Mouse (Mus musculus) forebrain, embryonic 10.5 days (tissue): Measurements from ENCODE around the gene Gpr162. TPM values are rescaled to one million over a fixed set of nuclear protein-coding genes. Genes with fewer than 3 reads are reported as not detected.
A peak's percentile ranks its signal among the peaks of the same experiment; 100 is the strongest.
"Not testable (repeated sequence)": the region's sequence is repeated elsewhere in the genome, so short reads cannot be mapped to it uniquely, and the experiment has no call there.

ENCODE experiments used
- DNase-seq: peaks from one replicate; pipeline ENCODE4 v3.0.0-alpha.2; 2017; ENCODE audit warnings: low spot score; ENCODE audit errors: extremely low spot score
- H3K27ac ChIP-seq: fragments of 300-500 bp; sonication (generic); 2 replicates; pipeline ENCODE4 v1.5.1; 2016; ENCODE audit warnings: mild to moderate bottlenecking
- H3K27me3 ChIP-seq: fragments of 300-500 bp; sonication (generic); 2 replicates; pipeline ENCODE4 v1.6.1; 2016; ENCODE audit warnings: mild to moderate bottlenecking; ENCODE audit not compliant: poor library complexity, severe bottlenecking
- H3K36me3 ChIP-seq: fragments of 300-500 bp; sonication (generic); replicated peaks from 2 replicates; pipeline ENCODE4 v1.6.1; 2016; ENCODE audit warnings: mild to moderate bottlenecking, moderate library complexity
- H3K4me1 ChIP-seq: fragments of 300-500 bp; sonication (generic); 2 replicates; pipeline ENCODE4 v1.6.1; 2016
- H3K4me3 ChIP-seq: fragments of 300-500 bp; sonication (generic); 2 replicates; pipeline ENCODE4 v1.5.1; 2016; ENCODE audit warnings: mild to moderate bottlenecking, moderate library complexity
- H3K9me3 ChIP-seq: fragments of 300-500 bp; sonication (generic); 2 replicates; pipeline ENCODE4 v1.6.1; 2016; ENCODE audit warnings: mild to moderate bottlenecking, moderate library complexity
- WGBS: fragments of 180-500 bp; shearing (Covaris S2); methylation state at CpG from one replicate; pipeline ENCODE4 v1.1.7; 2016; 5-methylcytosine and 5-hydroxymethylcytosine counted together
- polyA plus RNA-seq: library from polyadenylated mRNA; unstranded; fragments of >200 nt; fragmentation: Nextera tagmentation; extraction: Ambion mirVana; gene quantifications from 2 replicates; pipeline ENCODE4 v1.2.1, GENCODE M21; 2016

Gpr162 gene
- polyA plus RNA-seq, 1 experiment from 2014 or later = 2.5 TPM

DNA sequence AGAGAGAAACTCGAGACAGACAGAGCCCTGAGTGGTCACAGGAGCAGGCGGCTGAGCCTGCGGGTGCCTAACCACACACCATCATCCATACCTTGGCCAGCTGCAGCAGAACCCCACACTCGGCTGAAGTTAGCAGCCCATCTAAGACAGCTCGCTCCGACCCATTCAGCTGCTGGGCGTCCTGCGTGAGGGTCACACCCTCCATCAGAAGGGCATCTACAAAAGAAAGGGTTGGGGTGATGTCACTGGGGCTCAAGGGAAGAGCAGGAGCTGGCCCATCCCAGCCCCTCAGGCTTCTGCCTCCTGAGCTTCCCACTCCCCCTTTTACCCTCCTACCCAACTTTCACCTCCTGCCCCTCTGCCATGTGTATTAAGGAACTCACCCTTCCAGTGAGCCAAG, 13.2 kb downstream of the Gpr162 start:
- no peak overlapping the region for H3K4me3 ChIP-seq
- 52% methylated on average over 8 of the region's 8 CpGs for WGBS
- H3K27me3 ChIP-seq = 0 out of 2 replicates have a peak, but pooled peaks cover 5% of the 10 kb centered on the region
- H3K36me3 ChIP-seq = peaks cover 48% of the 10 kb centered on the region
- peak overlapping the region; percentile 7; the same call in 1 of the 2 replicates for H3K27ac ChIP-seq
- H3K9me3 ChIP-seq = no peaks in the 10 kb centered on the region
- H3K4me1 ChIP-seq = peaks cover 14% of the 10 kb centered on the region
- no peak for DNase-seq

DNA sequence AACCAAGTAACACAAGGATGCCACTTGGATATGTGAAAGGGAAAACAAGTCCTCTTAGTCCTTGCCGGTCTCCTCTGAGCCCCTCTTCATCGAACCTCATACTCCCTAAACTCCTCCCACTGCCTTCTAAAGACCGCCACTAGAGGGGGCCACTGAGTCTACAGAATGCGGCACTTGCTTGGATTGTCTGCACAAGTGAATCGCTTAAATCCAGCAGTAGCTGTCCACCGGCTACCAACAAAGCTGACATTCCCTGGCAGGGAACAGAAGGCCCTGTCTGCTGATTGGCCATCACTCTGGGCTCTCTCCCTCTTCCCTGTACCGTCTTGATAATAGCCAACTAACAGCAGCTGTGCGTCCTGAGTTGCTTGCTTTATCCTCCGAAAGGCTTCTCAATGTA, 16.5 kb downstream of the Gpr162 start:
- peak; percentile 96 for DNase-seq
- H3K4me3 ChIP-seq = no peak overlapping the region; the same call in 1 of the 2 replicates
- WGBS = 10% methylated on average over 9 of the region's 9 CpGs
- no peaks in the 10 kb centered on the region for H3K9me3 ChIP-seq
- H3K4me1 ChIP-seq = peaks cover 12% of the 10 kb centered on the region
- H3K27me3 ChIP-seq = no peaks in the 10 kb centered on the region
- H3K36me3 ChIP-seq = peaks cover 37% of the 10 kb centered on the region
- peak overlapping the region; percentile 62 for H3K27ac ChIP-seq

DNA sequence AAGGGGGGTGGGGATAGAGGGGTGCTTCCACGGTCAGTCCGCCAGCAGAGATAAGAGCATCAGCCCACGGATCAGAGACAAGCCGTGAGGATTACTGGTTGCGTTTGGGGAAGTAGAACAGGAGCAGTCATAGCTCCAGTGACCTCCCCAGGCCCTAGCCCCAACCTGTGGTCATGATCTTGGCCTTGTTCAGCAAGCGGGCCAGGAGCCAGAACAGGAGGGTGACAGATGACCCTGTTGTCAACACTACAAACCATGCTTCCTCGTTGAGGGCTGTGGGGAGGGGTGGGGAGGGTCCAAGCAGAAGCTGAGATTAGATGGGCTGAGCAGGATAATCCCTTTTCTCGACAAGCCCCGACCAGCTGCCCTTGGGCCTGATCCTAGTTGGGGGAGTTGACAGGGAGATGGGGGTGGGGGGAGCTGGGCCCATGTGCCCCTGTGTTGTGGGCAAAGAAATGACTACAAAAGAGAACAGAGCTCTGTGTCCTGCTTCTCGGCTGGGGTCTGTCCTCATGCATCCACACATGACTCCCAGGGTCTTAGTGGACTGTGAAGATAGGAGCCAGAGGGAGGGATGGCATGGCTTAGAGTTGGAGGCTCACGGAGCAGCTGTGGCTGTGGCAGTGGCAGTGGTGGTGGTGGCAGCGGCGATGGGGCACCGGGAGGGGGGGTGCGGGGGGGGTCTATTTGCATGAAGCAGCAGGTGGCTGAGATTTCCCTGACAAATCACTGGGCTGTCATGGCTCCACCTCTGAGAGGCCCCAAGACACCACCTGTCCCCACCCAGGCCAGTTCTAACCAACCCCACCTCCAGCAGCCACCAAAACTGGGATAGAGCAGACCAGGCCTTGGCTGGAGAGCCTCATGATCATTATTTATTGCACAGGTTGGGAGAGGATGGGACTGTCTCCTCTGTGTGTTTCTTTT, 23.3 kb downstream of the Gpr162 start, which contains the start of gene Gnb3:
Gene Gnb3 (minus strand): TSS at position 35 of the 927 bp plus-strand sequence.
- peak within 1 kb of the TSS; percentile 16; the same call in 1 of the 2 replicates for H3K4me3 ChIP-seq
- peaks cover 33% of the 10 kb centered on the region for H3K4me1 ChIP-seq
- peaks cover 24% of the 10 kb centered on the region for H3K36me3 ChIP-seq
- 27% methylated on average over 15 of the region's 15 CpGs for WGBS
- peak within 1 kb of the TSS; percentile 45 for H3K27ac ChIP-seq
- no peaks in the 10 kb centered on the region for H3K9me3 ChIP-seq
- H3K27me3 ChIP-seq = peaks cover 14% of the 10 kb centered on the region; the same call in 1 of the 2 replicates
- DNase-seq = no peak

DNA sequence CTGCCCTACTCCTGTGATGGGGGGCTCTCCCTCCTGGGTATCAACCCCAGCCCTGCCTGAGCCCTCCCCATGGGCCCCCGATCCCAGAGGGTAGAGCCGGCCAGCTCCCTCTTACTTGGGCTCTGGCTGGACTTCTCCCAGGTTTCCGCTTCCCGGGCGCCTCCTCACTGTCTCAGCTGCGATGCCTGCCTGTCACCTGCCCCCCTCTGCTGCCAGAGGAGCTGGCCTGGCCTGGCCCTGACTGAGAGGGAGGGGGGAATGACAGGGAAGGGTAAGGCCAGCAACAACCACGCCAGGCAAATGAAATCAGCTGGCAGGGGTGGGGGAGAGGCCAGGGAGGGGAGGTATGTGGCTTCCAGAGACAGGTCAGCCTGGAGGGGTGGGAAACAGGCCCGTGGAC, 24.0 kb downstream of the Gpr162 start:
- 10% methylated on average over 8 of the region's 8 CpGs for WGBS
- Histone ChIP-seq H3K27ac (peak overlapping the region; percentile 45), H3K36me3 (peaks cover 24% of the 10 kb centered on the region), H3K4me3 (peak overlapping the region; percentile 16; the same call in 1 of the 2 replicates), H3K27me3 (peaks cover 14% of the 10 kb centered on the region; the same call in 1 of the 2 replicates), H3K9me3 (no peaks in the 10 kb centered on the region), H3K4me1 (peaks cover 39% of the 10 kb centered on the region)
- no peak for DNase-seq

DNA sequence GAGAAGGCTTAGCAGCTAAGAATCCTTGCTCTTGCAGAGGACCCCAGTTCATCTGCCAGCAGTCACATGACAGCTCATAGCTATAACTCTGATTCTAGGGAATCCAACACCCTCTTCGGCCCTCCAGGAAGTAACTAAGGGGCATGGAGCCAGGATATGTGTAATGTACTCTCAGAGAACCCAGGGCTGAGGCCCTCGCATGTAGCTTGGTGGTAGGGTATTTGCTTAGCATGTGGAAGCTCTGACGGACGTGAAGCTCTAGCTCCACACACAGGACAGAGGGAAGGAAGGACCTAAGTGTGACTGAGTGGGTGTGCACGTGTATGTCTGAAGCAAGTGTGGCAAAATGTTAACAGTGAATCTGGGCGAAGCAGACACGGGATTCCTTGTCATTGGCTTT, 27.4 kb downstream of the Gpr162 start:
- 87% methylated on average over 7 of the region's 7 CpGs for WGBS
- Histone ChIP-seq H3K27me3 (peaks cover 14% of the 10 kb centered on the region; the same call in 1 of the 2 replicates), H3K4me1 (peaks cover 71% of the 10 kb centered on the region), H3K27ac (no peak overlapping the region), H3K4me3 (no peak overlapping the region), H3K9me3 (no peaks in the 10 kb centered on the region), H3K36me3 (peaks cover 48% of the 10 kb centered on the region)
- no peak for DNase-seq

DNA sequence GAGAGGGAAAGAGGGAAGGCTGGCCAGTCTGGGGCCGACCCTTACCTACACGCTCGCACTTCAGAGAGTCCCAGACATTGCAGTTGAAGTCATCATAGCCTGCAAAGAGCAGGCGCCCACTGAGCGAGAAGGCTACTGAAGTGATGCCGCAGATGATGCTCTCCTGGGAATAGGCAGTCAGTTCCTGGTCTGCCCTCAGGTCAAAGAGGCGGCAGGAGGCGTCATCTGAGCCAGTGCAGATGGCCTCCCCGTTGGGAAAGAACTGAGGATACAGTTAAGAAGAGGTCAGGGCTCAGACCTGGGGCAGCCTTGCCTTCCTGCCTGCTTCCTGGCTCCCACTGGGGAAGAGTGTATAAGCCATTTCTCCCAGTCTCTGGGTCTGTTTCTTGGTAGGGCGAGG, 28.3 kb downstream of the Gpr162 start:
- no peaks in the 10 kb centered on the region for H3K9me3 ChIP-seq
- 60% methylated on average over 10 of the region's 10 CpGs for WGBS
- peaks cover 11% of the 10 kb centered on the region; the same call in 1 of the 2 replicates for H3K27me3 ChIP-seq
- H3K4me3 ChIP-seq = peak overlapping the region; percentile 13; the same call in 1 of the 2 replicates
- H3K27ac ChIP-seq = peak overlapping the region; percentile 17; the same call in 1 of the 2 replicates
- peaks cover 76% of the 10 kb centered on the region for H3K4me1 ChIP-seq
- H3K36me3 ChIP-seq = peaks cover 47% of the 10 kb centered on the region
- DNase-seq = no peak

DNA sequence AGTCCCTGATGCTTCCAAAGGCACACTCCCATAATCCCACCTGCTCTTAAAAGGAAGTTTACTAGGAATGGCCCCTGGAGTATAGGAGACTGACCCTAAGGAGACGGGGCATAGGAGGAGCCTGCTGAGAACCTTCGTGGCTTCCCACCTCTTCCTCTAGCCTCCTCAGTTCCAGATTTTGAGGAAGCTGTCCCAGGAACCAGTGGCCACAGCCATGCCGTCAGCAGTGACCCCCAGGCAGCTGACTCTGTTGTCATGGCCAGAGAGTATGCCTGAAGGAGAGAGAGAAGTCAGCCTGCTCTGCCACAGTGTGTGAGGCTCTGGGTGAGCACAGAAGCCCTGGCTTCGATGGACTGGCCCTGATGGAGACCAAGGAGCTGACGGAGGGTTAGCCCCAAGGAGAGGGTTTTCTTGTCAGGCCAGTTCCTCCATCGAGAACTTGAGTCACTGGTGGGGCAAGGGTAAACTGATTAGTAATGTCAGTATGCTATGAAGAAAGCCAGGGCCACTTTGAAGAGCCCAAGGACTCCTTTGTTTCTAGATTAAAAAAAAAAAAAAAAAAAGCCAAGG, 29.2 kb downstream of the Gpr162 start:
- Histone ChIP-seq H3K36me3 (peaks cover 47% of the 10 kb centered on the region), H3K9me3 (no peaks in the 10 kb centered on the region), H3K4me1 (peaks cover 70% of the 10 kb centered on the region), H3K4me3 (no peak overlapping the region), H3K27me3 (peaks cover 6% of the 10 kb centered on the region; the same call in 1 of the 2 replicates), H3K27ac (no peak overlapping the region)
- no peak for DNase-seq
- WGBS = 85% methylated on average over 6 of the region's 6 CpGs

DNA sequence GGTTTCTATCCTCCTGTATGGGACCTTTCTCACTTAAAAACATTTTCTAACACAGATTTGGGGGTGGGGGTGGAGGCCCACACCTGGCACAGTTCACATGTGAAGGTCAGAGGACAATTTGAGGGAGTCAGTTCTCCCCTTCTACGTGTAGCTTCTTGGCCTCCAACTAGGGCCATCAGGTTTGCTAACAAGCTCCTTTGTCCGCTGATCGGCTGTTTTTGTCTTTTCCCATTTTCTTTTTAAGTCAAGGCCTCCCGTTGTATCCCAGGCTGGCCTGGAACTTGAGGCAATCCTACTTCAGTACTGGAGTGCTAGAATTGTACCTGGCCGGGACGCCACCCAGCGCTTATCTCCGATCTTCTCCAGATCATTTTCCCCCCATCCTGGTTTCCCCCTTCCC, 32.1 kb downstream of the Gpr162 start:
- Histone ChIP-seq H3K9me3 (no peaks in the 10 kb centered on the region), H3K36me3 (peaks cover 57% of the 10 kb centered on the region), H3K4me1 (peaks cover 74% of the 10 kb centered on the region), H3K27ac (no peak overlapping the region), H3K4me3 (peak overlapping the region; percentile 74), H3K27me3 (no peaks in the 10 kb centered on the region)
- DNase-seq = no peak
- WGBS = 96% methylated on average over 8 of the region's 8 CpGs

DNA sequence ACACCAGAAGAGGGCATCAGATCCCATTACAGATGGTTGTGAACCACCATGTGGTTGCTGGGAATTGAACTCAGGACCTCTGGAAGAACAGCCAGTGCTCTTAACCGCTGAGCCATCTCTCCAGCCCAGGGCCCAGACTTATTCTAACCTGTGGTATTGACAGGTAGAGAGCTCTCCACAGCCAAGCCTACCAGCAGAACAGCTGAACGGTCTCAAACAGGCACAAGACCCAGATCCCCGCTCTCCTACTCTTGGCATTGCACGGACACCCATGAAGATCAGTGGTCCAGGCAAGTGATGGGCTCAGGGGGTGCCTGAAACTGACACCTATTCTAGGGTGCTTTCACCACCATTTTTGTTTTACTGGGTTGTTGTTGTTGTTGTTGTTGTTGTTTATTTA, 32.6 kb downstream of the Gpr162 start:
- not testable (repeated sequence) for H3K9me3 ChIP-seq, H3K27me3 ChIP-seq, H3K27ac ChIP-seq, DNase-seq
- Histone ChIP-seq H3K4me3 (peak overlapping the region; percentile 74), H3K4me1 (peaks cover 73% of the 10 kb centered on the region), H3K36me3 (peaks cover 62% of the 10 kb centered on the region)
- 93% methylated on average over 4 of the region's 4 CpGs for WGBS

DNA sequence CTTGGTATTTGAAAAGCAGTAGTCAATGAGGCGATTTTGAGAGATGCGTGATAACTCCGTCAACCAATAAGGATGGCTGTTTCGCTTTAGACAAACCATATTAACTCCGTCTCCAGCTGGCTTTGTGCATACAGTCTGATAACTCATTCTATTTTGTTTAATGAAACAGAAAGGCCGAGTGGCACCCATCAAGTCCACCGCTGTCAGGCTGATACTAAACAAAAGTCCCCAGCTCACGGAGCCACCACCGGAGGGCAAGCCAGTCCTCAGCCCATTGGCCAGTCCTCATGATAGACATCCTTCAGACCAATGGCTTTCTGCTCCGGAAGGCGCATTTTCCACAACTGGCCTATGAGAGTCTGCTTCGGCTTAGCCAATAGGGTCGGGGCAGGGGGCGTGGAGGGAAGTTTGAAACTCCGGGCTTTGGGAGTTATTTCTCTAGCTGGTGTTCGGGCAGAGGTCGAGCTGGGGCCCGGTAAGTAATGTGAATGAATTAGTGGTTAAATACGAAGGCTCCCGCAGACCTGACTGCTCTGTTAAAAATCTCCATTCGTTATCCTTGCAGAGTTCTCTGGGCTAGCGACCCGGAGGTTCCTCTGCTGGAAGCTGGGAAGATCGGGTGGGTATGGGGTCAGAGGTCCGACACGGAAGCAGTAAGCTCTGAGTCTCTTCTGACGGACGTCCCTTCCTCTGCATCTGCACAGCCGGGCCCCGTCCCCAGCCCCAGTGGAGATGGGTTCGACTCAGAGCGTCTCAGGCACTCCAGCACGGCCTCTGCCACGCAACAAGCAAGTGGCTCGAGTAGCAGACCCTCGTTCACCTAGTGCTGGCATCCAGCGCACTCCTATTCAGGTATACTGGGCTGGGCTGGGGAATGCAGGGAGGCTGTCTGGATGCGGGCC, 33.7 kb downstream of the Gpr162 start:
- under 1% methylated on average over 38 of the region's 38 CpGs for WGBS
- Histone ChIP-seq H3K27me3 (no peaks in the 10 kb centered on the region), H3K4me1 (peaks cover 61% of the 10 kb centered on the region), H3K36me3 (peaks cover 65% of the 10 kb centered on the region), H3K9me3 (no peaks in the 10 kb centered on the region), H3K27ac (peak overlapping the region; percentile 93), H3K4me3 (peak overlapping the region; percentile 74)
- peak; percentile 95 for DNase-seq

DNA sequence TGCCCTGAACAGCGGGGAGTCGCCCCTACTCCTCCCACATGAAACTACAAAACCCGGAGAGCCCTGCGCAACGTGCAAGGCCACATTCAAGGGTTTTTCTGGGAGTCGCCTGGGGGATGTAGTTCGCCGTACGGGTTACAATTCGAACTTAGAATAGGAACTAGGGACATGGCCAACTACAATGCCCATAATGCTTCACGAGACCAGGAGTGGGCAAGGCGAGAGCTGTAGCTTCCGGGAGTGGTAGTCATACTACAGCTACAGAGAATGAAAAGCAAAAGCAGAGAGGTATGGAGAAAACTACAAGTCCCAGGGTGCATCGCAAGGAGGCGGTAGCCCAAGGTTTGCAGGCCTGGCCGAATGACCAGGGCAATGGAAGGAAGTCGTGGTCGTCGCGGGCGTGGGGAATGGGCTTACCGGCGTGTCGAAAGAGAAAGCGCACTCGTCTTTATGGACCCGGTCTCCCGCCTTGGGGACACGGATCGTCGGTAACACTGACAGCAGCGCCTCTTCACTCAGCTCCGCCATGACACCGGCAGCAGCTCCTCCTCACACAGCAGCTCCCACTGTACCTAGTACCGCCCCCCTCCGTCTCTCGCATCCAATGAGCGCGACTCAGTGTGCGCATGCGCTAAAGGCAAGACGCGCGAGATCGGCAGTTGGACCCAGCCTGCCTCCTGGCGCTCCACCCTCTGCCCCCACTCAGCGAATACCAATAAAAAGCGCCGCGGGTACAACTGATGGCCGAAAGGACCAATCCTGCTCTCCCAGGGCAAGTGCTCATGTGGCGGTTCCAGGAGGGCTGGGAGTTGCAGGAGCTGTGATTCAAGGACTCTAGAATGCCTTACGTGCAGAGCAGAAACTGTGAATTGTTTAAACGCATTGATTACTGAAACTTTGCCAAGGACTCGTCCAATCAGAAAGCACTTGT, 34.6 kb downstream of the Gpr162 start, which contains the start of the genes Usp5 and Cdca3:
Gene Usp5 (minus strand): TSS at position 617 of the 931 bp plus-strand sequence.
Gene Cdca3 (plus strand): TSS at position 680 of the 931 bp plus-strand sequence.
- under 1% methylated on average over 55 of the region's 55 CpGs for WGBS

More for the DNA sequence above, 34.6 kb downstream of the Gpr162 start, which contains the start of the genes Usp5 and Cdca3:
- Histone ChIP-seq H3K27ac (peak within 1 kb of the TSS; percentile 93), H3K36me3 (peaks cover 65% of the 10 kb centered on the region), H3K27me3 (no peaks in the 10 kb centered on the region), H3K4me3 (peak within 1 kb of the TSS; percentile 74), H3K4me1 (peaks cover 55% of the 10 kb centered on the region), H3K9me3 (no peaks in the 10 kb centered on the region)
- peak; percentile 99 for DNase-seq
